Mouse (Mus musculus) monocyte, adult 2 months (primary cell): ENCODE measurements at regions not wholly inside any gene's neighbourhood (a gene's known extent, or its start where the extent isn't known, plus 50 kb on each side); places are given as distances from the start of the nearest gene placed in this dataset.

ENCODE experiments used
- DNase-seq, 2 experiments: peaks; one replicate each; pipeline ENCODE4 v3.0.0; 2022; ENCODE audit warnings: low spot score in 2 of 2, low read depth in 1 of 2

- DNase-seq: peak in 1 of 2 experiments; percentile 14
These were observed 215.3 kb downstream of the Ahr start for GRCm38 (mm10) chr12:35319571-35319970.

GRCm38 (mm10) chr12:35317046-35317445 lies 217.8 kb downstream of the Ahr start:
- no peak for DNase-seq

- DNase-seq: no peak
These were observed 220.8 kb downstream of the Ahr start for GRCm38 (mm10) chr12:35314035-35314434.

GRCm38 (mm10) chr12:35313191-35313925 lies 221.5 kb downstream of the Ahr start:
- no peak for DNase-seq

GRCm38 (mm10) chr12:35308537-35308936 lies 226.3 kb downstream of the Ahr start:
- no peak for DNase-seq

- DNase-seq: no peak
These were observed 230.8 kb downstream of the Ahr start for GRCm38 (mm10) chr12:35303764-35304717.

GRCm38 (mm10) chr12:35303188-35303587 lies 231.7 kb downstream of the Ahr start:
- no peak for DNase-seq

GRCm38 (mm10) chr12:35294668-35295067 lies 240.2 kb downstream of the Ahr start:
- DNase-seq: peak in 1 of 2 experiments; percentile 25

- DNase-seq: no peak
These were observed 241.3 kb downstream of the Ahr start for GRCm38 (mm10) chr12:35293566-35293965.

GRCm38 (mm10) chr12:35291941-35292341 lies 242.9 kb downstream of the Ahr start:
- peak; percentile 49 to 54 for DNase-seq

GRCm38 (mm10) chr12:35287974-35288373 lies 241.0 kb downstream of the Snx13 start:
- DNase-seq: no peak

- no peak for DNase-seq
These were observed 240.6 kb downstream of the Snx13 start for GRCm38 (mm10) chr12:35287570-35287969.

- DNase-seq: no peak
These were observed 240.1 kb downstream of the Snx13 start for GRCm38 (mm10) chr12:35286974-35287553.

- no peak for DNase-seq
These were observed 237.4 kb downstream of the Snx13 start for GRCm38 (mm10) chr12:35284345-35284744.

GRCm38 (mm10) chr12:35283925-35284324 lies 236.9 kb downstream of the Snx13 start:
- no peak for DNase-seq

GRCm38 (mm10) chr12:35283407-35283806 lies 236.4 kb downstream of the Snx13 start:
- DNase-seq: no peak

- no peak for DNase-seq
These were observed 222.5 kb downstream of the Snx13 start for GRCm38 (mm10) chr12:35269465-35269864.

- DNase-seq: no peak
These were observed 221.0 kb downstream of the Snx13 start for GRCm38 (mm10) chr12:35268006-35268405.

GRCm38 (mm10) chr12:35267023-35267654 lies 220.2 kb downstream of the Snx13 start:
- no peak for DNase-seq

GRCm38 (mm10) chr12:35259781-35260180 lies 212.8 kb downstream of the Snx13 start:
- DNase-seq: no peak

GRCm38 (mm10) chr12:35255723-35256401 lies 208.9 kb downstream of the Snx13 start:
- no peak for DNase-seq
